In the genomic region with DNA sequence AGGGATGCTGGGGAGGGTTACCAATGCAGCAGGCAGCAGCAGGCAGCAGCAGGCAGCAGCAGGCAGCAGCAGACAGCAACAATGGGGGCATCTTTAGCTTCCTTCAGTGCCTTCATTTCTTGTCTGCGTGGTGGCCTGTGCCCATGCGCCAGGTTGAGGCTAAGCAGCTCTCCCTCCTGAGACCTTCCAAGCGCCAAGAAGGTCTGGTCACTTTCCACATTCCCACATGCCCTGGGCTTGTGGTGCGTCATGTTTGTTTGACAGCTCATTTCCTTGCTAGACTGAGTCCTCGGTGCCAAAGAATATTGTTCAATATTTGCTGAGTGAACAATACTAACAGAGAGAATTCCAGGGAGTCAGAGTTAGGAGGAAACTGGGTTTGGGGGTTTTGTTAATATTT, we compare ENCODE assay signal across 19 mouse cellular contexts. TPM values are rescaled to one million over a fixed set of nuclear protein-coding genes. Genes with fewer than 3 reads are reported as not detected.
A peak's percentile ranks its signal among the peaks of the same experiment; 100 is the strongest.
DNase-seq lines count a peak whose midpoint lies in the region; ATAC-seq lines count a peak whose summit lies in the region.
"Had no signal": no experiment of that assay in that cellular context is flagged by ENCODE, and none has a peak within 500 bp of the region (broad histone marks: within the 10 kb centered on the region; RNA-seq: fewer than 3 reads in every experiment).

No protein-coding gene starts in this region.

- no peak overlapping the region for H3K9ac ChIP-seq in lung, embryonic 16.5 days (ENCODE audit: low read length)
- no peak overlapping the region for H3K9ac ChIP-seq in stomach, embryonic 16.5 days (ENCODE audit: low read length)
- H3K9ac ChIP-seq: hindbrain, embryonic 15.5 days; neural tube, embryonic 12.5 days had no signal

- 13% methylated on average over 5 of the region's 5 CpGs for WGBS in lung, embryonic 16.5 days
- WGBS in stomach, embryonic 16.5 days, result 10% methylated on average over 5 of the region's 5 CpGs

- no peaks in the 10 kb centered on the region for H3K9me3 ChIP-seq in lung, embryonic 16.5 days (ENCODE audit: control insufficient read depth, low read length)
- H3K9me3 ChIP-seq in stomach, embryonic 16.5 days (replicated peaks; ENCODE audit: control insufficient read depth, low read length), result no peaks in the 10 kb centered on the region
- H3K9me3 ChIP-seq: hindbrain, embryonic 15.5 days; neural tube, embryonic 12.5 days had no signal

- no peak overlapping the region for H3K4me3 ChIP-seq in lung, embryonic 16.5 days (ENCODE audit: low read length)
- no peak overlapping the region for H3K4me3 ChIP-seq in stomach, embryonic 16.5 days (replicated peaks; ENCODE audit: low read length)
- H3K4me3 ChIP-seq: erythroblast, embryonic 14.5 days; hindbrain, embryonic 15.5 days; neural tube, embryonic 12.5 days had no signal

- no peak overlapping the region for H3K4me2 ChIP-seq in lung, embryonic 16.5 days (ENCODE audit: low read depth, low read length)
- H3K4me2 ChIP-seq in stomach, embryonic 16.5 days (ENCODE audit: low read depth, low read length), result no peak overlapping the region
- H3K4me2 ChIP-seq: hindbrain, embryonic 15.5 days; liver, embryonic 11.5 days; neural tube, embryonic 12.5 days had no signal

- peak; percentile 43; the same call in 1 of the 2 replicates for ATAC-seq in lung, embryonic 16.5 days (ENCODE audit: low read depth)
- ATAC-seq in stomach, embryonic 16.5 days (ENCODE audit: insufficient read depth, low FRiP score), result peak; percentile 70; the same call in 1 of the 2 replicates

- DNase-seq in adrenal gland, postnatal 10 days, result peak; percentile 63
- DNase-seq in adrenal gland, postnatal 4 days (ENCODE audit: low spot score in 2 of 2), result no peak
- DNase-seq in retina, postnatal 1 day, result peak; percentile 7
- no peak for DNase-seq in retina, embryonic 14.5 days (ENCODE audit: low spot score)
- no peak for DNase-seq in spleen, postnatal 14 days (ENCODE audit: low spot score in 2 of 2)
- no peak for DNase-seq in heart, adult 8-10 months (ENCODE audit: low spot score)
- DNase-seq: thymus, postnatal 4 days had no signal

- no peak overlapping the region for H3K27ac ChIP-seq in lung, embryonic 16.5 days (ENCODE audit: low read length)
- peak overlapping the region; percentile 67; the same call in 1 of the 2 replicates for H3K27ac ChIP-seq in stomach, embryonic 16.5 days (ENCODE audit: low read length)
- H3K27ac ChIP-seq: hindbrain, embryonic 15.5 days; neural tube, embryonic 12.5 days had no signal

- no peaks in the 10 kb centered on the region for H3K36me3 ChIP-seq in lung, embryonic 16.5 days (ENCODE audit: control insufficient read depth, insufficient read depth, low read length)
- H3K36me3 ChIP-seq in stomach, embryonic 16.5 days (ENCODE audit: control insufficient read depth, insufficient read depth, low read length), result no peaks in the 10 kb centered on the region
- H3K36me3 ChIP-seq: hindbrain, embryonic 15.5 days; neural tube, embryonic 12.5 days had no signal

- no peaks in the 10 kb centered on the region for H3K27me3 ChIP-seq in lung, embryonic 16.5 days (ENCODE audit: control insufficient read depth, insufficient read depth, low read depth, low read length)
- H3K27me3 ChIP-seq in stomach, embryonic 16.5 days (ENCODE audit: control insufficient read depth, insufficient read depth, low read length), result no peaks in the 10 kb centered on the region
- H3K27me3 ChIP-seq: hindbrain, embryonic 15.5 days; neural tube, embryonic 12.5 days had no signal

- no peaks in the 10 kb centered on the region for H3K4me1 ChIP-seq in lung, embryonic 16.5 days (replicated peaks; ENCODE audit: control insufficient read depth, insufficient read depth, low read length)
- no peaks in the 10 kb centered on the region for H3K4me1 ChIP-seq in stomach, embryonic 16.5 days (ENCODE audit: control insufficient read depth, insufficient read depth, low read length)

RNA-seq across cellular contexts. Expression of gene R3hdml, which starts 1.9 kb away (rescaled TPM):
- not detected for total RNA-seq in adrenal gland, postnatal 10 days (2021)
- total RNA-seq in adrenal gland, postnatal 4 days (2021), result 1 to 10 TPM in 1 of 2 experiments, not detected in 1; 4.6 TPM
- not detected in 2 replicates for polyA plus RNA-seq in lung, embryonic 16.5 days (2015; fragmentation: Nextera tagmentation; extraction: Ambion mirVana)
- polyA plus RNA-seq in stomach, embryonic 16.5 days (2015; fragmentation: Nextera tagmentation; extraction: Ambion mirVana), result not detected in 2 replicates
- not detected for total RNA-seq in heart, adult 8-10 months (2022)
- total RNA-seq: granulocyte monocyte progenitor cell, adult 5-6 weeks; layer of hippocampus, adult 18-20 months; left cerebral cortex, adult 8-10 months; megakaryocyte-erythroid progenitor cell, adult 5-6 weeks; MEL had no signal
- polyA plus RNA-seq: erythroblast, embryonic 14.5 days; heart, postnatal 0 days; liver, embryonic 11.5 days; neural tube, embryonic 12.5 days had no signal

RNA-seq across cellular contexts. Expression of gene Hnf4a, which starts 12.6 kb away (rescaled TPM):
- 10 to 100 TPM; 11.8 to 51.8 TPM for total RNA-seq in adrenal gland, postnatal 10 days (2021)
- 10 to 100 TPM; 14.7 to 18.9 TPM for total RNA-seq in adrenal gland, postnatal 4 days (2021)
- polyA plus RNA-seq in lung, embryonic 16.5 days (2015; fragmentation: Nextera tagmentation; extraction: Ambion mirVana), result 0.34 TPM in 1 of 2 replicates, not detected in the other
- 34.1 and 41.4 TPM in 2 replicates for polyA plus RNA-seq in stomach, embryonic 16.5 days (2015; fragmentation: Nextera tagmentation; extraction: Ambion mirVana)
- not detected for total RNA-seq in heart, adult 8-10 months (2022)
- total RNA-seq: layer of hippocampus, adult 18-20 months; left cerebral cortex, adult 8-10 months had no signal
- polyA plus RNA-seq: heart, postnatal 0 days; neural tube, embryonic 12.5 days had no signal

RNA-seq across cellular contexts. Expression of gene Fitm2, which starts 21.5 kb away (rescaled TPM):
- total RNA-seq in adrenal gland, postnatal 10 days (2021), result 10 to 100 TPM; 76.9 to 91.9 TPM
- total RNA-seq in adrenal gland, postnatal 4 days (2021), result 10 to 100 TPM; 41.4 to 46.4 TPM
- polyA plus RNA-seq in lung, embryonic 16.5 days (2015; fragmentation: Nextera tagmentation; extraction: Ambion mirVana), result 9.5 and 9.9 TPM in 2 replicates
- 11.6 and 12.1 TPM in 2 replicates for polyA plus RNA-seq in stomach, embryonic 16.5 days (2015; fragmentation: Nextera tagmentation; extraction: Ambion mirVana)
- total RNA-seq in heart, adult 8-10 months (2022), result 100 to 1,000 TPM; 197 to 218 (median 209) TPM

RNA-seq across cellular contexts. Expression of gene Gdap1l1, which starts 55.7 kb away (rescaled TPM):
- 1 to 10 TPM; 3.4 to 4.3 TPM for total RNA-seq in adrenal gland, postnatal 10 days (2021)
- 10 to 100 TPM in 1 of 2 experiments, 1 to 10 TPM in 1; 9.7 to 10.3 TPM for total RNA-seq in adrenal gland, postnatal 4 days (2021)
- polyA plus RNA-seq in lung, embryonic 16.5 days (2015; fragmentation: Nextera tagmentation; extraction: Ambion mirVana), result 0.89 and 0.92 TPM in 2 replicates
- polyA plus RNA-seq in stomach, embryonic 16.5 days (2015; fragmentation: Nextera tagmentation; extraction: Ambion mirVana), result 5.2 and 5.3 TPM in 2 replicates
- not detected for total RNA-seq in heart, adult 8-10 months (2022)
- total RNA-seq: granulocyte monocyte progenitor cell, adult 5-6 weeks; megakaryocyte-erythroid progenitor cell, adult 5-6 weeks; MEL had no signal
- polyA plus RNA-seq: erythroblast, embryonic 14.5 days; heart, postnatal 0 days had no signal

Comparison
In these comparisons a context has a peak if more than half of its experiments do, and no peak if none do; other contexts are left out.
1. DNase-seq: peak in adrenal gland, postnatal 10 days (single experiment) and retina, postnatal 1 day (single experiment); none in adrenal gland, postnatal 4 days (0 of 2), retina, embryonic 14.5 days (single experiment), spleen, postnatal 14 days (0 of 2) and heart, adult 8-10 months (single experiment).
2. RNA of gene Hnf4a, which starts 12.6 kb away (total RNA-seq): 11.8 to 51.8 TPM in adrenal gland, postnatal 10 days and 14.7 to 18.9 TPM in adrenal gland, postnatal 4 days; not detected in heart, adult 8-10 months; every median in the first group is over 10 times any median in the second.